16 mouse cellular contexts compared by ENCODE assay signal in the genomic region with DNA sequence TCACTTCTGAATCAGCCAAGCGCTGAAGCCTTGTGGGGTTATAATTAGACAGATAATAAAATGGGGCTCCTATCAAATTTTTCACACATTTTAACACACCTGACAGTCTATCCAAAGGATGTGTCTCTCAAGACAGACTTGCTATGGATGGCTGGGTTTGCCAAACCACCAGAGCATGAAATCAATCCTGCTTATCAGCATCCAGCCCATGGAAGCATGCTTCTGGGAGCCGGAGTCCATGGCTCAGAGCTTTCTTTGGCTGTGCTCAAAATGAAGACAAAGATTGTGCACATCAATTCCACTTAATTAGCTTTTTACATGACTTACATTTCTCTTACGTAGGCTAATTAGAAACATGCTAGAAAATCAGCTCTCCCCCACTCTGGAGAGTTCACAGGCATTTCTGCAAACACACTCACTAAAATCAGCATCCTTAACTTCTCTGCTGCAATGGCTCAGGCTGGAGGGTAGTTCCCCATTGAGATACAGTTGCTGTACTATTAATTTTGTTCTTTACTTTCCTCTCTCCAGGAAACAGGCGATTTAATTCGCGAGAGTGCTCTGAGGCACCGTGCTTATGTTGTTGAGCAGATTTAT.
A peak's percentile ranks its signal among the peaks of the same experiment; 100 is the strongest.
DNase-seq lines count a peak whose midpoint lies in the region; ATAC-seq lines count a peak whose summit lies in the region.
"Had no signal": no experiment of that assay in that cellular context is flagged by ENCODE, and none has a peak within 500 bp of the region (broad histone marks: within the 10 kb centered on the region; RNA-seq: fewer than 3 reads in every experiment).

No protein-coding gene starts in this region.

- H3K9me3 ChIP-seq in neural tube, embryonic 13.5 days: no peaks in the 10 kb centered on the region
- H3K9me3 ChIP-seq: embryonic facial prominence, embryonic 13.5 days; heart, embryonic 13.5 days; liver, embryonic 15.5 days had no signal

- H3K9ac ChIP-seq in neural tube, embryonic 13.5 days: no peak overlapping the region
- H3K9ac ChIP-seq: embryonic facial prominence, embryonic 13.5 days; heart, embryonic 13.5 days; liver, embryonic 15.5 days had no signal

- H3K79me2 ChIP-seq in macrophage (ENCODE audit: inconsistent target): no peaks in the 10 kb centered on the region

- DNase-seq in cerebellum, postnatal 10 days: peak; percentile 7
- no peak for DNase-seq in cerebellum, adult 18-20 months
- DNase-seq in neural tube, embryonic 10.5 days (ENCODE audit: extremely low spot score, low spot score): no peak
- DNase-seq in kidney, postnatal 36 days: no peak
- DNase-seq in layer of hippocampus, adult 11-12 months (ENCODE audit: low spot score): no peak
- no peak for DNase-seq in thymus, postnatal 36 days
- DNase-seq: adrenal gland, postnatal 36 days; cerebellum, adult 11-12 months; kidney, adult 2 months; kidney, postnatal 4 days; thymus, adult 18-20 months had no signal

- ATAC-seq in neural tube, embryonic 13.5 days (ENCODE audit: low read depth): 0 out of 2 replicates have a peak, but pooled peaks have one; percentile 47

- 0 out of 2 replicates have a peak, but pooled peaks cover 4% of the 10 kb centered on the region for H3K4me1 ChIP-seq in neural tube, embryonic 13.5 days (replicated peaks)
- H3K4me1 ChIP-seq: embryonic facial prominence, embryonic 13.5 days; heart, embryonic 13.5 days; liver, embryonic 15.5 days had no signal

- no peak overlapping the region for H3K27ac ChIP-seq in neural tube, embryonic 13.5 days (replicated peaks)
- peak overlapping the region; percentile 88 for H3K27ac ChIP-seq in macrophage
- H3K27ac ChIP-seq: embryonic facial prominence, embryonic 13.5 days; heart, embryonic 13.5 days; liver, embryonic 15.5 days had no signal

- no peak overlapping the region for H3K4me3 ChIP-seq in neural tube, embryonic 13.5 days
- no peak overlapping the region for H3K4me3 ChIP-seq in macrophage (ENCODE audit: inconsistent target)
- H3K4me3 ChIP-seq: embryonic facial prominence, embryonic 13.5 days; heart, embryonic 13.5 days; liver, embryonic 15.5 days had no signal

- H3K4me2 ChIP-seq in neural tube, embryonic 13.5 days: no peak overlapping the region
- H3K4me2 ChIP-seq: embryonic facial prominence, embryonic 13.5 days; heart, embryonic 13.5 days; liver, embryonic 15.5 days had no signal

- no peaks in the 10 kb centered on the region for H3K36me3 ChIP-seq in neural tube, embryonic 13.5 days
- H3K36me3 ChIP-seq in macrophage (ENCODE audit: inconsistent target): no peaks in the 10 kb centered on the region
- H3K36me3 ChIP-seq: embryonic facial prominence, embryonic 13.5 days; heart, embryonic 13.5 days; liver, embryonic 15.5 days had no signal

- no peaks in the 10 kb centered on the region for H3K27me3 ChIP-seq in neural tube, embryonic 13.5 days
- H3K27me3 ChIP-seq: embryonic facial prominence, embryonic 13.5 days; heart, embryonic 13.5 days; liver, embryonic 15.5 days had no signal

- WGBS in neural tube, embryonic 13.5 days: 69% methylated on average over 7 of the region's 7 CpGs
- WGBS in macrophage (ENCODE audit: missing documents): 43% methylated on average over 7 of the region's 7 CpGs

Comparison
In these comparisons a context has a peak if more than half of its experiments do, and no peak if none do; other contexts are left out.
1. DNase-seq: peak in cerebellum, postnatal 10 days (2 of 2); none in cerebellum, adult 18-20 months (0 of 2), neural tube, embryonic 10.5 days (single experiment), kidney, postnatal 36 days (0 of 2), layer of hippocampus, adult 11-12 months (single experiment) and thymus, postnatal 36 days (0 of 2).